Comparison of ENCODE assay signal across 13 mouse cellular contexts in the genomic region with DNA sequence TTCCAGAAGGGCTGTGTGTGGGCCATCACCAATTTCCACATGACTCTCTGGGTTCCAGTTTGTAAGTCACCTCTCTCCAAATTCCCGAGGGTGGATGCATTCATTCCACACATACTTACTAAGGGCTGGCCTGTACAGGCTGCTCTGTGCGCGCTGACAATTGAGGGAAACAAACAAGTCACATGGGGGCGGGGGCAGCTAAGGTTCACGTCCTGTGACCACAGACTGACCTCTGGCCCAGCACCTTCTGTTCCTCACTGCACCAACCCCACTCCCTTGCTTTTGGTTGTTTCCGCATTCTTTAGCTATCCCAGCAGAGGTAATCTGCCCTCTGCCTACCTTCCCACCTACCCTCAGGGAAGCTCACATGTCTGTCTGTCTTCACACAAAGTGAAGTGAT. TPM values are rescaled to one million over a fixed set of nuclear protein-coding genes. Genes with fewer than 3 reads are reported as not detected.
DNase-seq lines count a peak whose midpoint lies in the region; ATAC-seq and TF ChIP-seq lines count a peak whose summit lies in the region.
"Had no signal": no experiment of that assay in that cellular context is flagged by ENCODE, and none has a peak within 500 bp of the region (broad histone marks: within the 10 kb centered on the region; RNA-seq: fewer than 3 reads in every experiment).

No protein-coding gene starts in this region.

- H3K36me3 ChIP-seq in heart, adult 2 months (ENCODE audit: control insufficient read depth, insufficient read depth, low read length), result no peaks in the 10 kb centered on the region
- no peaks in the 10 kb centered on the region for H3K36me3 ChIP-seq in heart, embryonic 12.5 days
- H3K36me3 ChIP-seq: G1E had no signal

- TF ChIP-seq CTCF in heart, adult 2 months (IDR thresholded peaks at IDR 0.05), result no peak
- no peak for TF ChIP-seq CTCF in Patski (IDR thresholded peaks at IDR 0.05)

- peak overlapping the region; percentile 86 for H3K27ac ChIP-seq in heart, adult 2 months
- H3K27ac ChIP-seq in heart, embryonic 12.5 days (ENCODE audit: poor library complexity, severe bottlenecking), result no peak overlapping the region
- H3K27ac ChIP-seq: macrophage had no signal

- in situ Hi-C loops in Patski (cut with MboI; ENCODE audit: low pct_unique_long_range_greater_than_20kb), result loop anchor here (25.0 kb wide), 1 partner anchor 283 kb away; no protein-coding TSS in a partner anchor

- ATAC-seq in heart, embryonic 12.5 days (ENCODE audit: insufficient number of reproducible peaks, low FRiP score), result no peak
- peak; percentile 32 for ATAC-seq in Patski

- 0 out of 2 replicates have a peak, but pooled peaks have one; percentile 11 for TF ChIP-seq POLR2A in heart, adult 2 months (IDR thresholded peaks at IDR 0.05; ENCODE audit: insufficient read depth, low read depth, low read length)

- CTCF ChIA-PET in Patski (lab: Charles Lee), result interaction anchor here (1.1 kb wide), 1 partner anchor 139 kb away, joined by 3 read pairs; no protein-coding TSS in a partner anchor

- H3K79me2 ChIP-seq in heart, adult 2 months (replicated peaks; ENCODE audit: control insufficient read depth, insufficient read depth, low read length), result no peaks in the 10 kb centered on the region

- H3K4me3 ChIP-seq in heart, adult 2 months, result no peak overlapping the region
- H3K4me3 ChIP-seq in heart, embryonic 12.5 days, result no peak overlapping the region

- peak; percentile 100 for TF ChIP-seq EP300 in heart, adult 2 months (IDR thresholded peaks at IDR 0.05; ENCODE audit: insufficient read depth, low read depth, low read length)

- POLR2A ChIA-PET in Patski (lab: Charles Lee), result no interaction called here

- peak; percentile 76 to 81 for DNase-seq in heart, adult 2 months
- DNase-seq in Patski (ENCODE audit: low read depth, low spot score), result no peak
- peak; percentile 53 for DNase-seq in heart, postnatal 4 days
- DNase-seq in lung, postnatal 25 days (ENCODE audit: low spot score), result peak; percentile 83
- DNase-seq in thymus, postnatal 4 days, result no peak
- DNase-seq in layer of hippocampus, adult 9-11 months, result no peak
- DNase-seq in spleen, postnatal 14 days (ENCODE audit: low spot score in 2 of 2), result no peak
- DNase-seq: gastrocnemius, postnatal 10 days had no signal

- peaks cover 24% of the 10 kb centered on the region for H3K4me1 ChIP-seq in heart, adult 2 months (ENCODE audit: control insufficient read depth, insufficient read depth, low read length)
- peaks cover 33% of the 10 kb centered on the region for H3K4me1 ChIP-seq in heart, embryonic 12.5 days (replicated peaks)

- no peak overlapping the region for H3K4me2 ChIP-seq in heart, embryonic 12.5 days

- no peaks in the 10 kb centered on the region for H3K9me3 ChIP-seq in heart, embryonic 12.5 days (replicated peaks)
- H3K9me3 ChIP-seq: G1E had no signal

- H3K9ac ChIP-seq in heart, adult 2 months (ENCODE audit: low read depth, low read length), result no peak overlapping the region
- no peak overlapping the region for H3K9ac ChIP-seq in heart, embryonic 12.5 days

- intact Hi-C loops in heart, adult 2 months (cut with DNase I), result loop anchor here (2.0 kb wide), 1 partner anchor 131 kb away; no protein-coding TSS in a partner anchor

- no peaks in the 10 kb centered on the region for H3K27me3 ChIP-seq in heart, adult 2 months (ENCODE audit: control insufficient read depth, insufficient read depth, low read length)
- no peaks in the 10 kb centered on the region for H3K27me3 ChIP-seq in heart, embryonic 12.5 days (replicated peaks)
- H3K27me3 ChIP-seq in Patski, result no peaks in the 10 kb centered on the region

- WGBS in heart, adult 2 months, result 38% methylated on average over 6 of the region's 6 CpGs
- WGBS in heart, embryonic 12.5 days, result 35% methylated on average over 6 of the region's 6 CpGs

RNA-seq across cellular contexts. Expression of gene Spen, which starts 31.6 kb away (rescaled TPM):
- 10 to 100 TPM; 28.0 to 28.9 TPM for total RNA-seq in heart, adult 2 months (2021)
- 10.7 and 11.5 TPM in 2 replicates for polyA plus RNA-seq in heart, adult 2 months (2012; rRNA removed)
- 9.0 and 9.1 TPM in 2 replicates for polyA plus RNA-seq in heart, embryonic 12.5 days (2016; fragmentation: Nextera tagmentation; extraction: Ambion mirVana)
- polyA plus RNA-seq in Patski (2021), result 31.8 TPM
- total RNA-seq in heart, postnatal 4 days (2021), result 10 to 100 TPM; 33.7 to 34.9 TPM

RNA-seq across cellular contexts. Expression of gene Fblim1, which starts 35.9 kb away (rescaled TPM):
- total RNA-seq in heart, adult 2 months (2021), result 100 to 1,000 TPM; 236 to 263 TPM
- polyA plus RNA-seq in heart, adult 2 months (2012; rRNA removed), result 297 and 303 TPM in 2 replicates
- 70.1 and 70.6 TPM in 2 replicates for polyA plus RNA-seq in heart, embryonic 12.5 days (2016; fragmentation: Nextera tagmentation; extraction: Ambion mirVana)
- 90.1 TPM for polyA plus RNA-seq in Patski (2021)
- total RNA-seq in heart, postnatal 4 days (2021), result 100 to 1,000 TPM; 122 to 145 TPM
- polyA plus RNA-seq: G1E had no signal

RNA-seq across cellular contexts. Expression of gene Tmem82, which starts 48.4 kb away (rescaled TPM):
- 10 to 100 TPM; 16.5 to 20.2 TPM for total RNA-seq in heart, adult 2 months (2021)
- polyA plus RNA-seq in heart, adult 2 months (2012; rRNA removed), result 35.5 and 36.6 TPM in 2 replicates
- 0.19 and 0.37 TPM in 2 replicates for polyA plus RNA-seq in heart, embryonic 12.5 days (2016; fragmentation: Nextera tagmentation; extraction: Ambion mirVana)
- polyA plus RNA-seq in Patski (2021), result 0.05 TPM
- total RNA-seq in heart, postnatal 4 days (2021), result 1 to 10 TPM; 3.1 to 3.2 TPM
- polyA plus RNA-seq: G1E had no signal

RNA-seq across cellular contexts. Expression of gene Slc25a34, which starts 53.6 kb away (rescaled TPM):
- 100 to 1,000 TPM; 118 to 132 TPM for total RNA-seq in heart, adult 2 months (2021)
- polyA plus RNA-seq in heart, adult 2 months (2012; rRNA removed), result 183 and 258 TPM in 2 replicates
- polyA plus RNA-seq in heart, embryonic 12.5 days (2016; fragmentation: Nextera tagmentation; extraction: Ambion mirVana), result 0.21 and 0.24 TPM in 2 replicates
- 0.15 TPM for polyA plus RNA-seq in Patski (2021)
- total RNA-seq in heart, postnatal 4 days (2021), result 10 to 100 TPM; 32.5 to 33.6 TPM
- polyA plus RNA-seq: G1E; neural tube, embryonic 14.5 days; stomach, embryonic 14.5 days had no signal

Comparison
In these comparisons a context has a peak if more than half of its experiments do, and no peak if none do; other contexts are left out.
1. RNA of gene Tmem82, which starts 48.4 kb away (polyA plus RNA-seq): 35.5 to 36.6 TPM in heart, adult 2 months; 0.19 to 0.37 TPM in heart, embryonic 12.5 days and 0.05 TPM in Patski (single experiment); every median in the first group is over 10 times any median in the second.
2. DNase-seq: peak in heart, adult 2 months (2 of 2), heart, postnatal 4 days (single experiment) and lung, postnatal 25 days (single experiment); none in Patski (single experiment), thymus, postnatal 4 days (single experiment), layer of hippocampus, adult 9-11 months (single experiment) and spleen, postnatal 14 days (0 of 2).